Mouse (Mus musculus) hindbrain, embryonic 11.5 days (tissue): Measurements from ENCODE around the gene 2610528J11Rik. TPM values are rescaled to one million over a fixed set of nuclear protein-coding genes. Genes with fewer than 3 reads are reported as not detected.
A peak's percentile ranks its signal among the peaks of the same experiment; 100 is the strongest.

Source experiments
- ATAC-seq: fragments of 200-750 bp; cut with Nextera tagmentation; 2 replicates; pipeline ENCODE4 v1.8.0; 2017; ENCODE audit warnings: mild to moderate bottlenecking, moderate TSS enrichment, moderate library complexity; ENCODE audit not compliant: low FRiP score
- DNase-seq: peaks from one replicate; pipeline ENCODE4 v3.0.0-alpha.2; 2015; ENCODE audit warnings: low spot score
- H3K27ac ChIP-seq: fragments of 300-500 bp; sonication (generic); 2 replicates; pipeline ENCODE4 v1.5.1; 2014; ENCODE audit warnings: mild to moderate bottlenecking, low read depth, low read length
- H3K27me3 ChIP-seq: fragments of 300-500 bp; sonication (generic); 2 replicates; pipeline ENCODE4 v1.6.1; 2014; ENCODE audit warnings: mild to moderate bottlenecking, low read length, moderate library complexity, mixed read lengths; ENCODE audit not compliant: control insufficient read depth, insufficient read depth
- H3K36me3 ChIP-seq: fragments of 300-500 bp; sonication (generic); 2 replicates; pipeline ENCODE4 v1.6.1; 2014; ENCODE audit warnings: mild to moderate bottlenecking, low read length, moderate library complexity, mixed read lengths; ENCODE audit not compliant: control insufficient read depth, insufficient read depth
- H3K4me1 ChIP-seq: fragments of 300-500 bp; sonication (generic); replicated peaks from 2 replicates; pipeline ENCODE4 v1.6.1; 2014; ENCODE audit warnings: low read length, mixed read lengths; ENCODE audit not compliant: control insufficient read depth, insufficient read depth
- H3K4me2 ChIP-seq: fragments of 300-500 bp; sonication (generic); replicated peaks from 2 replicates; pipeline ENCODE4 v1.6.1; 2014; ENCODE audit warnings: mild to moderate bottlenecking, low read depth, low read length
- H3K4me3 ChIP-seq: fragments of 300-500 bp; sonication (generic); 2 replicates; pipeline ENCODE4 v1.5.1; 2014; ENCODE audit warnings: low read depth, low read length
- H3K9ac ChIP-seq: fragments of 300-500 bp; sonication (generic); 2 replicates; pipeline ENCODE4 v1.6.1; 2014; ENCODE audit warnings: low read depth, low read length
- H3K9me3 ChIP-seq: fragments of 300-500 bp; sonication (generic); 2 replicates; pipeline ENCODE4 v1.6.1; 2016; ENCODE audit warnings: low read length; ENCODE audit not compliant: control insufficient read depth
- WGBS: fragments of 180-500 bp; shearing (Covaris S2); extraction: QIAGEN DNeasy Blood & Tissue Kit; methylation state at CpG from one replicate; pipeline ENCODE4 v1.1.7; 2014; 5-methylcytosine and 5-hydroxymethylcytosine counted together
- polyA plus RNA-seq: library from polyadenylated mRNA; unstranded; fragments of >200 nt; fragmentation: Nextera tagmentation; extraction: Ambion mirVana; gene quantifications from 2 replicates; pipeline ENCODE4 v1.2.1, GENCODE M21; 2014

2610528J11Rik gene
- polyA plus RNA-seq, 1 experiment from 2014 or later: 2.1 TPM

DNA sequence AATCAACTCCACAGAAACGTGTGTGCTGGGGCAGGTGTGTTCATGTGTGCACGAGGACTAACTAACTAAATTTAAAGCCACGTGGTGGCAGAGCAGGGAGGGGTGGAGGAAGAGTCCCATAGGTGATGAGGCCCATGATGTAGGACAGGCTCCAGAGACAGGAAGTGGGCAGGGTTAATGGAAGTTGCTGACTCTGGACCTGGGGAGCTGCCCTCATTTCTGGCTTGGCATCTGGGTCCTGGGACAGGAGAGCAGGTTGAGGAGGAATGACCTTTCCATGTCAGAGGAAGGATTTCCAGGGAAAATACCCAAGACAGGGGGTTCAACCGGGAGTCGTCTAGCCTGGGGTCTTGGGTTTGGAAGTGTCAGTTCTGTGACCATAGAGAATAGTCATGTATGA is 5.9 kb downstream of the 2610528J11Rik start:
- no peaks in the 10 kb centered on the region for H3K4me1 ChIP-seq
- no peak overlapping the region for H3K4me2 ChIP-seq
- ATAC-seq: no peak
- H3K9me3 ChIP-seq: no peaks in the 10 kb centered on the region
- no peak for DNase-seq
- no peaks in the 10 kb centered on the region for H3K27me3 ChIP-seq
- H3K36me3 ChIP-seq: no peaks in the 10 kb centered on the region
- no peak overlapping the region for H3K27ac ChIP-seq
- H3K4me3 ChIP-seq: no peak overlapping the region
- WGBS: 86% methylated on average over 5 of the region's 5 CpGs
- H3K9ac ChIP-seq: no peak overlapping the region

GRCm38 (mm10) chr4:118533156-118533555 is 6.4 kb downstream of the 2610528J11Rik start:
- no peaks in the 10 kb centered on the region for H3K9me3 ChIP-seq
- H3K27ac ChIP-seq: no peak overlapping the region
- no peak overlapping the region for H3K4me3 ChIP-seq
- ATAC-seq (no peak), DNase-seq (no peak)
- H3K4me2 ChIP-seq: no peak overlapping the region
- no peaks in the 10 kb centered on the region for H3K4me1 ChIP-seq
- WGBS: 47% methylated on average over 3 of the region's 4 CpGs
- no peak overlapping the region for H3K9ac ChIP-seq
- no peaks in the 10 kb centered on the region for H3K27me3 ChIP-seq
- H3K36me3 ChIP-seq: no peaks in the 10 kb centered on the region

- WGBS: 86% methylated on average over 7 of the region's 7 CpGs
- Histone ChIP-seq H3K4me2 (no peak overlapping the region), H3K27me3 (no peaks in the 10 kb centered on the region), H3K4me1 (no peaks in the 10 kb centered on the region), H3K4me3 (no peak overlapping the region), H3K27ac (no peak overlapping the region), H3K9me3 (no peaks in the 10 kb centered on the region), H3K36me3 (no peaks in the 10 kb centered on the region), H3K9ac (no peak overlapping the region)
- DNase-seq: no peak
- no peak for ATAC-seq
These were observed 6.8 kb downstream of the 2610528J11Rik start for GRCm38 (mm10) chr4:118533605-118534004.

DNA sequence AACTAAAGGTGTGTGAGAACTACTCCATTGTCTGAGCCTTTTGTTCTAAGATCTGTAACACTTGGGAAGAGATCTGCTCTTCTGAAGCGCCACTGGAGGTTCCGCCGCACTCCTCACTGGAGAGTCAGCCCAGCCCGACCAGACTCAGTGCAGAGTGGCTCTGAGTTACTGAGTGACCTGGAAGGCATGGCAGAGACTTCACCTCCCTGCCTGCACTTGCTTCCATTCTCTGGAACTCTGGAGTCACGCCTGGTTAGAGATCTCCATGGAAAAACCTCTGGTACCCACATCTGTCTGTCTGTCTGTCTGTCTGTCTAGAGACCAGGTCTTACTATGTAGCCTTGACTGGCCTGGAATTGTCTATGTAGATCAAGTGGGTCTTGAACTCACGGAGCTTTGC is 8.8 kb downstream of the 2610528J11Rik start:
- H3K4me3 ChIP-seq: no peak overlapping the region
- DNase-seq: no peak
- H3K27ac ChIP-seq: no peak overlapping the region
- no peaks in the 10 kb centered on the region for H3K36me3 ChIP-seq
- ATAC-seq: no peak
- no peaks in the 10 kb centered on the region for H3K9me3 ChIP-seq
- H3K27me3 ChIP-seq: no peaks in the 10 kb centered on the region
- H3K9ac ChIP-seq: no peak overlapping the region
- WGBS: 78% methylated on average over 6 of the region's 6 CpGs
- no peak overlapping the region for H3K4me2 ChIP-seq
- no peaks in the 10 kb centered on the region for H3K4me1 ChIP-seq

DNA sequence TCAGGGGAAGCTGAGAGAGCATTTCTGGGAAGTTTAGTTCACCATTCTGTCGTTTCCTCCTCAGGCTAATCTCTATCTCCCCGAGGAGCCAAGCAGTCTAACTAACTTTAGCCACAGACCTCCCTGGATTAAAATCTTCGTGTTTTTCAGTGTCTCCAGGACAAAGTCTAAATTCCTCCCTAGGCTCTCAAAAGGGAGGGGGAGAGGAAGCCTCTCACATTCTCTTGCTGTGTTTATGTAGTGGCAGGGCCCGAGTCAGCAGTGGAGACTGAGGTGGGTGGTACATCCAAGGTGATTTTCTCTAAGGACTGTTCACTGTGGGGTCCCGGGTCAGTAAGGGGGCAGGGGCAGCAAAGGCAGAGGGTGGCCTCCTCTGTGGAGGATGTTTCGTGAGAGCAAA is 11.0 kb downstream of the 2610528J11Rik start:
- no peaks in the 10 kb centered on the region for H3K27me3 ChIP-seq
- H3K36me3 ChIP-seq: no peaks in the 10 kb centered on the region
- no peak overlapping the region for H3K4me2 ChIP-seq
- DNase-seq: no peak
- no peaks in the 10 kb centered on the region for H3K4me1 ChIP-seq
- H3K27ac ChIP-seq: no peak overlapping the region
- no peak overlapping the region for H3K9ac ChIP-seq
- no peak for ATAC-seq
- no peaks in the 10 kb centered on the region for H3K9me3 ChIP-seq
- H3K4me3 ChIP-seq: no peak overlapping the region
- 54% methylated on average over 6 of the region's 6 CpGs for WGBS

- no peaks in the 10 kb centered on the region for H3K36me3 ChIP-seq
- DNase-seq (no peak), ATAC-seq (no peak)
- H3K4me1 ChIP-seq: 0 out of 2 replicates have a peak, but pooled peaks cover 2% of the 10 kb centered on the region
- H3K9ac ChIP-seq: no peak overlapping the region
- H3K27me3 ChIP-seq: peaks cover 4% of the 10 kb centered on the region; the same call in 1 of the 2 replicates
- 12% methylated on average over 10 of the region's 10 CpGs for WGBS
- H3K9me3 ChIP-seq: no peaks in the 10 kb centered on the region
- H3K27ac ChIP-seq: no peak overlapping the region
- H3K4me3 ChIP-seq: no peak overlapping the region
- H3K4me2 ChIP-seq: no peak overlapping the region
These were observed 13.1 kb downstream of the 2610528J11Rik start for GRCm38 (mm10) chr4:118539904-118540303.

- 58% methylated on average over 9 of the region's 9 CpGs for WGBS
- Histone ChIP-seq H3K27ac (no peak overlapping the region), H3K9ac (no peak overlapping the region), H3K9me3 (no peaks in the 10 kb centered on the region), H3K36me3 (no peaks in the 10 kb centered on the region), H3K4me2 (0 out of 2 replicates have a peak overlapping the region, but pooled peaks have one; percentile 52), H3K4me3 (no peak overlapping the region), H3K4me1 (0 out of 2 replicates have a peak, but pooled peaks cover 2% of the 10 kb centered on the region), H3K27me3 (peaks cover 4% of the 10 kb centered on the region; the same call in 1 of the 2 replicates)
- DNase-seq (no peak), ATAC-seq (no peak)
These were observed 15.8 kb downstream of the 2610528J11Rik start for GRCm38 (mm10) chr4:118542510-118543157.

DNA sequence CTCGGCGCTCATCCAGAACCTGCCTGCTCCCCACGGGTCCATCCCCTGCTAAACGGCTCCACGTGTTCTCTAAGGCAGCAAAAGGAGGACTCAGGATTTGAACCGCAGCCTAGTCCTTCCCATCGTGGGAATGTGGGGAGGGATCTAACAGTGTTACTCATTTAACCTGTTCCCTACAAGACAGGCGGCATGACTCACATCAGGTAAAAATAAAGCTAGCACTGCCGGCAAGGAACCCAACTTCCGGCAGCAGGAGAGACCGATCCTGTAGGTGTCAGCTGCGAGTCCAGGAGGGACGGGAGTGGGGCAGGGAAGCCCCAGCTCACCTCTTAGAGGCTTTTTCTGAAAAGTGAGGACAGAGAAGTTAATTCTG is 16.3 kb downstream of the 2610528J11Rik start:
- 25% methylated on average over 13 of the region's 13 CpGs for WGBS
- no peak for ATAC-seq
- 0 out of 2 replicates have a peak, but pooled peaks cover 2% of the 10 kb centered on the region for H3K4me1 ChIP-seq
- H3K27ac ChIP-seq: no peak overlapping the region
- H3K27me3 ChIP-seq: peaks cover 4% of the 10 kb centered on the region; the same call in 1 of the 2 replicates
- H3K4me2 ChIP-seq: peak overlapping the region; percentile 52
- H3K4me3 ChIP-seq: no peak overlapping the region
- no peak for DNase-seq
- H3K9me3 ChIP-seq: no peaks in the 10 kb centered on the region
- no peaks in the 10 kb centered on the region for H3K36me3 ChIP-seq
- no peak overlapping the region for H3K9ac ChIP-seq

- Histone ChIP-seq H3K9ac (no peak within 1 kb of the TSS), H3K27ac (no peak within 1 kb of the TSS), H3K9me3 (no peaks in the 10 kb centered on the region), H3K4me1 (0 out of 2 replicates have a peak, but pooled peaks cover 2% of the 10 kb centered on the region), H3K27me3 (peaks cover 4% of the 10 kb centered on the region; the same call in 1 of the 2 replicates), H3K4me3 (peak within 1 kb of the TSS; percentile 18), H3K4me2 (peak within 1 kb of the TSS; percentile 52), H3K36me3 (no peaks in the 10 kb centered on the region)
- WGBS: 2% methylated on average over 24 of the region's 24 CpGs
- ATAC-seq (peak; percentile 51), DNase-seq (peak; percentile 43)
These were observed 16.9 kb downstream of the 2610528J11Rik start, which contains the start of gene Tmem125 for GRCm38 (mm10) chr4:118543592-118544260. TSS of gene Tmem125 (minus strand) at chr4:118544044.
